Mouse (Mus musculus) heart, embryonic 11.5 days (tissue): ENCODE data around the gene Fam169a. TPM values are rescaled to one million over a fixed set of nuclear protein-coding genes. Genes with fewer than 3 reads are reported as not detected.
A peak's percentile ranks its signal among the peaks of the same experiment; 100 is the strongest.

Source experiments
- ATAC-seq: fragments of 200-750 bp; cut with Nextera tagmentation; replicated peaks from 2 replicates; pipeline ENCODE4 v1.8.0; 2017; ENCODE audit warnings: moderate library complexity; ENCODE audit not compliant: insufficient number of reproducible peaks, low FRiP score, low TSS enrichment
- H3K27ac ChIP-seq: fragments of 300-500 bp; sonication (generic); 2 replicates; pipeline ENCODE4 v1.5.1; 2014; ENCODE audit warnings: mild to moderate bottlenecking, low read depth, low read length
- H3K27me3 ChIP-seq: fragments of 300-500 bp; sonication (generic); 2 replicates; pipeline ENCODE4 v1.6.1; 2014; ENCODE audit warnings: mild to moderate bottlenecking, low read length, mixed read lengths; ENCODE audit not compliant: control insufficient read depth, insufficient read depth
- H3K36me3 ChIP-seq: fragments of 300-500 bp; sonication (generic); 2 replicates; pipeline ENCODE4 v1.6.1; 2014; ENCODE audit warnings: mild to moderate bottlenecking, low read length, moderate library complexity, mixed read lengths; ENCODE audit not compliant: control insufficient read depth, insufficient read depth
- H3K4me1 ChIP-seq: fragments of 300-500 bp; sonication (generic); 2 replicates; pipeline ENCODE4 v1.6.1; 2014; ENCODE audit warnings: low read length; ENCODE audit not compliant: control insufficient read depth, insufficient read depth
- H3K4me2 ChIP-seq: fragments of 300-500 bp; sonication (generic); 2 replicates; pipeline ENCODE4 v1.6.1; 2014; ENCODE audit warnings: mild to moderate bottlenecking, moderate library complexity
- H3K4me3 ChIP-seq: fragments of 300-500 bp; sonication (generic); 2 replicates; pipeline ENCODE4 v1.5.1; 2014; ENCODE audit warnings: low read depth, low read length
- H3K9ac ChIP-seq: fragments of 300-500 bp; sonication (generic); 2 replicates; pipeline ENCODE4 v1.6.1; 2014; ENCODE audit warnings: mild to moderate bottlenecking, low read depth, low read length, moderate library complexity
- H3K9me3 ChIP-seq: fragments of 300-500 bp; sonication (generic); replicated peaks from 2 replicates; pipeline ENCODE4 v1.6.1; 2016; ENCODE audit warnings: low read length; ENCODE audit not compliant: control insufficient read depth
- WGBS: fragments of 180-500 bp; shearing (Covaris S2); extraction: QIAGEN DNeasy Blood & Tissue Kit; methylation state at CpG from one replicate; pipeline ENCODE4 v1.1.7; 2014; ENCODE audit not compliant: insufficient replicate concordance; 5-methylcytosine and 5-hydroxymethylcytosine counted together
- polyA plus RNA-seq: library from polyadenylated mRNA; unstranded; fragments of >200 nt; fragmentation: Nextera tagmentation; extraction: Ambion mirVana; gene quantifications from 2 replicates; pipeline ENCODE4 v1.2.1, GENCODE M21; 2014

Gene Fam169a
- 14.2 and 15.0 TPM in 2 replicates for polyA plus RNA-seq

DNA sequence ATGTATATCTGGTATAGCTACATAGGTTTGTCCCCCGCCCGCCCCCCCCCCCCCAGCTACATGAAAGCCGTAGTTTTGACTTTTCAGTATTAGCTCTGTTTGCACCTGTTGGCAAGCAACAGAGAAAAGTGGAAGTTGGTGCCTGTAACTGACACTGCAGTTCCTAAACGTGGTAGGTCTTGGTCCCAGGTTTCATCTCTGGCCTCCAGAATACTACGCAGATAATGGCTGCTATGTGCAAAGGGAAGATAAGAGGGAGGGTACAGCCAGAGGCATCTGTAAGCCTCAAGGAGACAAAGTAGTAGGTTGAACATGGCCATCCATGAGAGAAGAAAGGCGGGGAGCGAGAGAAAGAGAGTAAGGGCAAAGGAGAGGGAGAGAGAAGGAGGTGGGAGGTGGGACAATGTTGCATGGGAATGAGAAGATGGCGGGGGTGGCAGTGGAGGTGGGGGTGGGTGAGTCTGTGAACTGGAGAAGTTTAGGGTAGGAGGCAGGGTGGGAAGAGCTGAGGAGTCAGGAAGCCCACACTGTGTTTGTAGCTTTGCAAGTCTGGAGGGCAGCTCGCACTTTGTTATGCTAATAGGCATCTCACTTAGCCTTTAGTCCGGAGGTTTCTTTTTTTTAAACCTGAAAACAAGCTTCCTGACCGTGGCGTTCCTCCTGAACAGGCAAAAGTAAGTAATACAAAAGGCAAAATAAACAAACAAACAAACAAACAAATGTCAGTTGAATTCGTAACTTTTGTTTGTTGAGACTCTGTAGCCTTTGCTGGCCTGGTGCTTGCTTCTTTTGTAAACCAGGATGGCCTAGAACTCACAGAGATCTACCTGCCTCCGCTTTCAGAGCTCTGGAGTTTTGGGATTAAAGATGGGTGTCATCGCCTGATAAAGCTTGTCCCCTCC is at the start of gene Fam169a:
TSS of gene Fam169a (plus strand) at position 638 of the 902 bp plus-strand sequence.
- Histone ChIP-seq H3K27me3 (no peaks in the 10 kb centered on the region), H3K9me3 (no peaks in the 10 kb centered on the region), H3K4me3 (peak within 1 kb of the TSS; percentile 25), H3K36me3 (no peaks in the 10 kb centered on the region), H3K4me1 (0 out of 2 replicates have a peak, but pooled peaks cover 6% of the 10 kb centered on the region), H3K9ac (peak within 1 kb of the TSS; percentile 54), H3K4me2 (peak within 1 kb of the TSS; percentile 39), H3K27ac (peak within 1 kb of the TSS; percentile 66)
- 49% methylated on average over 15 of the region's 15 CpGs for WGBS
- peak; percentile 75 for ATAC-seq

DNA sequence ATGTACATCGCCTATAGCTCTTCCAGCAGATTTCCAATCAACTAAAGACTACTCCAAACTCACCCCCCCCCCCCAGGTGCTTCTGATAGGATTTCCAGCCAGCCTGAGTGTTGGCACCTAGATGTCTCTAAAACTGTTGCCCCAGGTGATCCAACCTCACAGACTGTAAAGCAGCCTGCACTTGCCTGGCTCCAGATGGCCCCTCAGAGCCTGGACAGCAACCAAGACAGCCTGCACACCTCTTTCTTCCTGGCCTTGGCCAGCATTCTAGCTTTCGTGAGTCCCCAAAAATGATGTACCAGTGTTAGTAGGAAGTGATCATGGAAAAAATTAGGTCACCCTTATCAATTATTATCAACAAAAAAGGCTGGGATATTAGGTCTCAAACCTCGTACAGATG is 49.4 kb upstream of the Fam169a start:
- no peaks in the 10 kb centered on the region; the same call in 1 of the 2 replicates for H3K9me3 ChIP-seq
- H3K27ac ChIP-seq, result no peak overlapping the region
- ATAC-seq, result no peak
- H3K4me3 ChIP-seq, result no peak overlapping the region
- H3K36me3 ChIP-seq, result no peaks in the 10 kb centered on the region
- no peaks in the 10 kb centered on the region for H3K27me3 ChIP-seq
- no peak overlapping the region for H3K9ac ChIP-seq
- H3K4me1 ChIP-seq, result peaks cover 3% of the 10 kb centered on the region; the same call in 1 of the 2 replicates
- no peak overlapping the region for H3K4me2 ChIP-seq
- 81% methylated on average over 3 of the region's 3 CpGs for WGBS

DNA sequence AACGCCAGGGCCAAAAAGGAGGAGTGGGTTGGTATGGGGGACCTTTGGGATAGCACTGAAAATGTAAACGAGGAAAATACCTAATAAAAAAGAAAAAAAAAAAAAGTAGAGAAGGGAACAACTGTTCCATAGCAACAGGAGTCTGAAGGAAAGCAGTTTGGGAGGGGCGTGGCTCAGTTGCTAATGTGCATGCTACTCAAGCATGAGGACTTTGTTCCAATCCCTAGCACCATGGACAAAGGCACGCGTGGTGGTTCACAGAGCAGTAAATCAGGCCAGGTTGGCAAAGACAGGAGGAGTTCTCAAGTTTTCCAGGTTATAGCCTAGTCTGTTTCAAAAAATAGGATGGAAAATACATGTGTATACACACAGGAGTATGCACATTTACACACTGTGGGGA is 47.0 kb upstream of the Fam169a start:
- ATAC-seq, result no peak
- H3K4me2 ChIP-seq, result no peak overlapping the region
- H3K4me3 ChIP-seq, result no peak overlapping the region
- H3K9ac ChIP-seq, result no peak overlapping the region
- 86% methylated on average over 5 of the region's 5 CpGs for WGBS
- H3K36me3 ChIP-seq, result no peaks in the 10 kb centered on the region
- H3K4me1 ChIP-seq, result peaks cover 3% of the 10 kb centered on the region; the same call in 1 of the 2 replicates
- no peaks in the 10 kb centered on the region for H3K27me3 ChIP-seq
- no peak overlapping the region for H3K27ac ChIP-seq
- no peaks in the 10 kb centered on the region; the same call in 1 of the 2 replicates for H3K9me3 ChIP-seq

DNA sequence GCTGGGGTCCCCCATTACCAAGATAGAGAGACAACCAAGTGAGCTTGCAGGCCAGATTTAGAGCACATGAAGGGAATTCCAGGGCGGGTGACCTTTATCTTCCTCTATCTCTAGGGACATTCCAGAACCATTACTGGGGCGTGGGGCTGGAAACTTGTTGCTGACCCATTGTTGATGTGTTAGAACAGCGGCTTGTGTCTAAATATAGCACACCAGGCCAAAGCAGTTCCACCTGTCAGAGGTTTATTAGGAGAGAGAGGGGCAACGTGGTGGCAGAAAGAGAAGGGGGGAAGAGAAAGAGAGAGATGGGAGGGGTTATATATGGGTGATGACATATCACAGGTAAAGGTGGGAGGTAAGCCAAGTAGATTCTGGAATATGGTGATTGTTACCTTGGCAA is 45.2 kb upstream of the Fam169a start:
- H3K4me2 ChIP-seq, result no peak overlapping the region
- WGBS, result 10% methylated on average over 4 of the region's 4 CpGs
- ATAC-seq, result no peak
- no peak overlapping the region for H3K4me3 ChIP-seq
- no peak overlapping the region for H3K27ac ChIP-seq
- no peaks in the 10 kb centered on the region for H3K9me3 ChIP-seq
- no peak overlapping the region for H3K9ac ChIP-seq
- H3K4me1 ChIP-seq, result peaks cover 3% of the 10 kb centered on the region; the same call in 1 of the 2 replicates
- no peaks in the 10 kb centered on the region for H3K27me3 ChIP-seq
- no peaks in the 10 kb centered on the region for H3K36me3 ChIP-seq

DNA sequence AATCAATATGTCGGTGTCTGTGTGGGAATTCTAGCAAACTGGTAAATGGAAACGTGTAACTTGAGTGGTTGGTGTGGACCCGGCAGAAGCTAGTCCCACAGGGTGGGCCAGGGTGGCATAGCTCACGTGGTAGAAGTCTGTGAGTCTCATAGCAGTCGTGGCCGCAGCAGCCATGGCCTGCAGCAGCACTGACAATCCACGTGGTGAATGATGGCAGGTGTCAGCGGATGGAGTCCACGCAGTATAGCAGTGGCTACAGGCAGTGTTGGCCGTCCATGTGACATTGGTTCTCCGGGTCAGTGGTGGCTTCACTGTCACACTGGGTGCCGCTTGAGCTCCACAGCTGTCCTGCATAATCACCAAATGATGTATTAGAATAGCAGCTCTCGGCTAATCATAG is 37.0 kb upstream of the Fam169a start:
- H3K9ac ChIP-seq, result no peak overlapping the region
- WGBS, result 80% methylated on average over 13 of the region's 13 CpGs
- H3K36me3 ChIP-seq, result no peaks in the 10 kb centered on the region
- no peaks in the 10 kb centered on the region for H3K27me3 ChIP-seq
- H3K4me3 ChIP-seq, result no peak overlapping the region
- no peak overlapping the region for H3K27ac ChIP-seq
- H3K4me1 ChIP-seq, result no peaks in the 10 kb centered on the region
- no peak for ATAC-seq
- H3K9me3 ChIP-seq, result no peaks in the 10 kb centered on the region
- H3K4me2 ChIP-seq, result no peak overlapping the region

DNA sequence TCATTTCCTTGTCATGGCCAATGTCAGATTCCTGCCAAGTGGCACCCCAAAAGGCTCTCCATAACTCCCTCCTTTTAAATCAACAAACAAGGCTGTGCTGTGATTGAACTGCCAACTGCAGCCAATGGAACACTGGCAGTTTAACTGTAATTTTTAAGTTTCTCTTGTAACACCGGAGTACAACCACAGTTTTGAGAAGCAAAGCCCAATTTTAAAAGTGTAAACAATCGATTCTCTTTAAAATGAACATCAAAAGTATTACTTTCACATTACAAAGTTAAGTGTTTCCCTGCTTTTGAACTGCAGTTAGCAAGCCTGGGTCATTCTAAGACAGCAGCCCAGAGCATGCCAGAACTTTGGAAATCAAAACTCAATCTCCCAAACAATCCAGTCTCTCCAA is 32.8 kb upstream of the Fam169a start, which contains the start of gene 1700029F12Rik:
TSS of gene 1700029F12Rik (minus strand) at position 101 of the 400 bp plus-strand sequence.
- Histone ChIP-seq H3K9me3 (no peaks in the 10 kb centered on the region), H3K27ac (no peak within 1 kb of the TSS), H3K4me3 (no peak within 1 kb of the TSS), H3K36me3 (no peaks in the 10 kb centered on the region), H3K4me2 (no peak within 1 kb of the TSS), H3K4me1 (no peaks in the 10 kb centered on the region), H3K27me3 (no peaks in the 10 kb centered on the region), H3K9ac (no peak within 1 kb of the TSS)
- WGBS, result 72% methylated on average over 2 of the region's 2 CpGs
- ATAC-seq, result no peak

DNA sequence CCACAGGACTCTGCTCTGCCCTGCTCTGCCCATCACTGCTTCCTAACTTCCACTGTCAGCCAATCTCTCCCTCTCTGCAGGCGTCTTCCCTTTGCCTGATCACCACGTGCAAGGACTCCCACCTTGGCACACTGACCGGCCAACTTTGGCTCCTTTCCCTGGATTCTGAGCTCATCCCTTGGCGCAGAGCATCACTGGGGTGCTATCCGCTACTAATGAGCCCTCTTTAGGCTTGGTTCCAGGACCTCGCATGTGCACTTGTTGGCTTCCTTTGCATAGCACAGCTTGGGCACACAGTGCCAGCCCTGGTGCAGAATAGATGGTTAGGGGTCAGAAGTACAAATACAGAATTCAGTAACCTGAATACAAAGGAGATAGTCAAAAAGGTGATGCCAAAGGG is 15.9 kb upstream of the Fam169a start:
- no peak for ATAC-seq
- WGBS, result 71% methylated on average over 6 of the region's 6 CpGs
- H3K4me1 ChIP-seq, result no peaks in the 10 kb centered on the region

DNA sequence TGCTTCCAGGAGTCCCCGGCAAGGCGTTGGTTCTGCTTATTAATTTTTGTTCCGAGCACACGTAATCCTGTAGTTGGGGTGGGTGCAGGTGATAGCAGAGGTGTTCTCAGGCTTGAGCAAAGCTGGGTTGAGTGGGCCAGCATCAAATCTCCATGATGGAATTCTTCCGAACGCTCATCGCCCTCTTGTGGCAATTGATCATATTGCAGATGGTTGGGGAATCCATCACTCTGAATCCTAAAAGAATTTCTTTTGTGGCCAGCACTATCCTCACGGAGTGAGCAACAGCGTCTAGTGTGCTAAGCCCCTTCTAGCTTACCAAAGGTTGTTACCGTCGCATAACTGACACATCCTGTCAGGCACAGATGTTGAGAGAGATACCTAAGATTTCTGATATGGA is 14.4 kb upstream of the Fam169a start:
- WGBS, result 11% methylated on average over 11 of the region's 11 CpGs
- Histone ChIP-seq H3K9ac (no peak overlapping the region), H3K4me1 (no peaks in the 10 kb centered on the region), H3K36me3 (no peaks in the 10 kb centered on the region), H3K4me2 (no peak overlapping the region), H3K4me3 (no peak overlapping the region), H3K27ac (no peak overlapping the region), H3K27me3 (no peaks in the 10 kb centered on the region), H3K9me3 (no peaks in the 10 kb centered on the region)
- no peak for ATAC-seq

More for the DNA sequence above, 15.9 kb upstream of the Fam169a start:
- Histone ChIP-seq H3K9me3 (no peaks in the 10 kb centered on the region), H3K27me3 (no peaks in the 10 kb centered on the region), H3K4me2 (no peak overlapping the region), H3K36me3 (no peaks in the 10 kb centered on the region), H3K4me3 (no peak overlapping the region), H3K9ac (no peak overlapping the region), H3K27ac (no peak overlapping the region)
